Mouse (Mus musculus): ENCODE results near the gene Vangl1.

DNA sequence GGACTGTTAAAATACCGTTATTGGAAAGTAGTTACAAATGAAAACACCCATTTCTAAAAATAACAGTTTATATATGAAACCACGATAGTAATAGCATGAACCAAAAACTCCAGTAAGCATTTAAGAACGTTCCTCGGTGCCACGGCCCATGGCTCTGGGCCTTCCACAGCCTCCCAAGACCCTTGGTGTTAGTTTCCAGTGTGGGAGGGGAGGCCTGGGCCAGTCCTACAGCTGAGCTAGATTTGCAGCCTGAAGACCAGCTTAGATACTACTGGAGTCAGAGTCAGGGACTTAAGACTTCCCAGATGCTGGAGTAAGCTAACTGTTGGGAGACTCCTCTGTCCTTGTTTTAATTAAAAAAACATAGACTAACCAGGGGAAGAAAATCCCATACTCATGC is 28.4 kb downstream of the Vangl1 start:
- TF ChIP-seq CTCF (conservative IDR thresholded peaks at IDR 0.05; ENCODE audit: insufficient read depth, insufficient read length, low read depth, low read length): no peak
- TF ChIP-seq POLR2A (IDR thresholded peaks at IDR 0.05; ENCODE audit: low read depth, low read length): no peak

Data from kidney, adult 2 months (tissue).